ENCODE assay signal across 8 mouse cellular contexts in genomic region chr17:64603134-64603533, GRCm38 (mm10). TPM values are rescaled to one million over a fixed set of nuclear protein-coding genes. Genes with fewer than 3 reads are reported as not detected.
DNase-seq lines count a peak whose midpoint lies in the region; ATAC-seq and TF ChIP-seq lines count a peak whose summit lies in the region.

No protein-coding gene starts in this region.

- no peaks in the 10 kb centered on the region for H3K9me3 ChIP-seq in limb, embryonic 13.5 days
- H3K9me3 ChIP-seq in stomach, embryonic 15.5 days = no peaks in the 10 kb centered on the region

- no peak overlapping the region for H3K4me3 ChIP-seq in thymus, adult 2 months (ENCODE audit: control insufficient read depth, insufficient read depth, low read length)
- peak overlapping the region; percentile 88 for H3K4me3 ChIP-seq in limb, embryonic 13.5 days
- peak overlapping the region; percentile 97 for H3K4me3 ChIP-seq in stomach, embryonic 15.5 days (replicated peaks)

- TF ChIP-seq CTCF in thymus, adult 2 months (IDR thresholded peaks at IDR 0.05; ENCODE audit: borderline replicate concordance, control insufficient read depth, extremely low read depth, insufficient read depth, low read length, poor library complexity) = no peak

- no peak for TF ChIP-seq POLR2A in thymus, adult 2 months (IDR thresholded peaks at IDR 0.05; ENCODE audit: control insufficient read depth, extremely low read depth, insufficient read depth, low read length, poor library complexity)

- ATAC-seq in limb, embryonic 13.5 days (ENCODE audit: low FRiP score, low read depth) = no peak
- ATAC-seq in stomach, embryonic 15.5 days (ENCODE audit: insufficient read depth, low FRiP score, low read depth) = no peak
- no peak for ATAC-seq in megakaryocyte, adult 5-6 weeks (ENCODE audit: poor library complexity, severe bottlenecking)

- H3K9ac ChIP-seq in limb, embryonic 13.5 days = peak overlapping the region; percentile 95; the same call in 1 of the 2 replicates
- no peak overlapping the region; the same call in 1 of the 2 replicates for H3K9ac ChIP-seq in stomach, embryonic 15.5 days

- H3K4me2 ChIP-seq in limb, embryonic 13.5 days (replicated peaks) = peak overlapping the region; percentile 95
- H3K4me2 ChIP-seq in stomach, embryonic 15.5 days = peak overlapping the region; percentile 90

- DNase-seq in adrenal gland, adult 2 months = peak; percentile 81
- DNase-seq in adrenal gland, adult 18-20 months (ENCODE audit: low spot score in 2 of 2) = no peak
- DNase-seq in thymus, adult 2 months = no peak
- no peak for DNase-seq in thymus, postnatal 36 days
- no peak for DNase-seq in cerebellum, postnatal 4 days (ENCODE audit: low spot score in 2 of 2)

- 0 out of 2 replicates have a peak overlapping the region, but pooled peaks have one; percentile 34 for H3K27ac ChIP-seq in thymus, adult 2 months (ENCODE audit: control insufficient read depth, insufficient read depth, low read length)
- no peak overlapping the region for H3K27ac ChIP-seq in limb, embryonic 13.5 days
- no peak overlapping the region for H3K27ac ChIP-seq in stomach, embryonic 15.5 days

- H3K27me3 ChIP-seq in thymus, adult 2 months (ENCODE audit: control insufficient read depth, insufficient read depth, low read length) = no peaks in the 10 kb centered on the region
- H3K27me3 ChIP-seq in limb, embryonic 13.5 days = no peaks in the 10 kb centered on the region
- H3K27me3 ChIP-seq in stomach, embryonic 15.5 days (replicated peaks) = no peaks in the 10 kb centered on the region

- H3K36me3 ChIP-seq in thymus, adult 2 months (ENCODE audit: control insufficient read depth, insufficient read depth, low read length) = no peaks in the 10 kb centered on the region
- H3K36me3 ChIP-seq in limb, embryonic 13.5 days = 0 out of 2 replicates have a peak, but pooled peaks cover 3% of the 10 kb centered on the region
- H3K36me3 ChIP-seq in stomach, embryonic 15.5 days = no peaks in the 10 kb centered on the region

- WGBS in thymus, adult 2 months = 73% methylated on average over 9 of the region's 9 CpGs
- 51% methylated on average over 9 of the region's 9 CpGs for WGBS in limb, embryonic 13.5 days
- 45% methylated on average over 9 of the region's 9 CpGs for WGBS in stomach, embryonic 15.5 days

- peaks cover 15% of the 10 kb centered on the region for H3K4me1 ChIP-seq in thymus, adult 2 months (replicated peaks; ENCODE audit: control insufficient read depth, insufficient read depth, low read length)
- H3K4me1 ChIP-seq in limb, embryonic 13.5 days = peaks cover 49% of the 10 kb centered on the region
- H3K4me1 ChIP-seq in stomach, embryonic 15.5 days = peaks cover 16% of the 10 kb centered on the region; the same call in 1 of the 2 replicates

RNA-seq across cellular contexts. Expression of gene Man2a1, which starts 2.6 kb away (rescaled TPM):
- total RNA-seq in adrenal gland, adult 2 months (2021) = 100 to 1,000 TPM; 120 to 175 TPM
- polyA plus RNA-seq in adrenal gland, adult 2 months (2012; rRNA removed) = 18.0 and 22.0 TPM in 2 replicates
- total RNA-seq in adrenal gland, adult 18-20 months (2021) = 100 to 1,000 TPM; 105 to 174 TPM
- polyA plus RNA-seq in thymus, adult 2 months (2012; rRNA removed) = 16.2 and 21.3 TPM in 2 replicates
- polyA plus RNA-seq in limb, embryonic 13.5 days (2015; fragmentation: Nextera tagmentation; extraction: Ambion mirVana) = 10.5 and 10.7 TPM in 2 replicates
- 14.3 and 15.5 TPM in 2 replicates for polyA plus RNA-seq in stomach, embryonic 15.5 days (2015; fragmentation: Nextera tagmentation; extraction: Ambion mirVana)
- 37.3 and 39.2 TPM in 2 replicates for total RNA-seq in megakaryocyte, adult 5-6 weeks (2015)
- 38.3 and 48.0 TPM in 2 replicates for total RNA-seq in megakaryocyte, adult 5-6 weeks (2017)
